Mouse (Mus musculus): ENCODE data around the gene Oat.

Oat gene

DNA sequence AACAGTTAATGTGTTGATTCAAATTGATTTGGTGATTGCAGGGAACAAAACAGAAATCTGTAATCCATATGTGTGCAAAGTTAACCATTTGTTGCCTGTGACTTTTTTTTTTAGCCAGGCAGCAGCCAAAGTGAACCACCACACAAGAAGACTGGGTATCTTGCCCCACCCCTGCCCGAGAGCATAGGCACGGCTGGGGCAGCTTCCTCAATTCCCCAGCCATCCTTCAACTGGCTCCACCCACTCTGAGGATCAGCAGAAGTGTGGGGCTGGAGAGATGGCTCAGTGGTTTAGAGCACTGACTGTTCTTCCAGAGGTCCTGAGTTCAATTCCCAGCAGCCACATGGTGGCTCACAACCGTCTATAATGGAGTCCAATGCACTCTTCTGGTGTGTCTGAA, 34.6 kb downstream of the Oat start:
- no peak for DNase-seq (ENCODE audit: low spot score in 2 of 2)

DNA sequence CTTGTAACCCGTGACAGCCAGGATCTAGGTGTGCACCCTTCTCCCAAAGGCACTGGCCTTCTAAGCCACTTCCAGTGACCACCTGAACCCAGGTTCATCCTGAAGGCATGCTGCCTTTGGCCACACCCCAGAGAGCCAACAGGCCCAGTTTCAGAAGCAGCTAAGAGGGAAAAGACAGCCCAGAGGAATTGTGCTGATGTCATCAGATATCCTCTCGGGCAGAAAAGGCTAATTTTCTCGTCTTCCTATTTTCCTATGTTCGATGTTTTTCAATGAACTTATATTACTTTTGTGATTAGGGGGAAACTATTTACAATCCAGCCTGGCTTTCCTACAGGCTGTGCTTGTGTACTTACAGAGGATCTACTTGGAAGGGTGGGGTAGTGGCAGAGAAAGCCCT, 35.6 kb downstream of the Oat start:
- no peak for DNase-seq (ENCODE audit: low spot score in 2 of 2)

DNA sequence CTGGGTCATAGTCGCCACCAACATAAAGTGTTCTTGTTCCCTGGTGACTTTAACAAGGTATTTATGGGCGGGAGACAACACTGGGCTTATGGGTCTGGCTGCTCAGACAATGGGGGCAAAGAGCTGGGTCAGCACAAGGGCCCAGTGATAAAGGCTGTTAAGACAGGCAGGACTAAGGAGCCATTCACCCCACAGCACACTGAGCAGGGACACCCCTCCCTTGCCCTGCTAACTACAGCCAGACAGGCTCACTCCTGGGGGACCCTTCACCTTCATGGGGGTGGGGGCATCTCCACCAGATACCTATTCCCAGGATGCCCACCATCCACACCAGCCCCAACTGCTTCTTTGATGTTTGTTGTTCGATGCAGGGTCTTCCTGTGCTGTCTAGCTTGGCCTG, 47.0 kb downstream of the Oat start:
- no peak for DNase-seq (ENCODE audit: low spot score in 2 of 2)

DNA sequence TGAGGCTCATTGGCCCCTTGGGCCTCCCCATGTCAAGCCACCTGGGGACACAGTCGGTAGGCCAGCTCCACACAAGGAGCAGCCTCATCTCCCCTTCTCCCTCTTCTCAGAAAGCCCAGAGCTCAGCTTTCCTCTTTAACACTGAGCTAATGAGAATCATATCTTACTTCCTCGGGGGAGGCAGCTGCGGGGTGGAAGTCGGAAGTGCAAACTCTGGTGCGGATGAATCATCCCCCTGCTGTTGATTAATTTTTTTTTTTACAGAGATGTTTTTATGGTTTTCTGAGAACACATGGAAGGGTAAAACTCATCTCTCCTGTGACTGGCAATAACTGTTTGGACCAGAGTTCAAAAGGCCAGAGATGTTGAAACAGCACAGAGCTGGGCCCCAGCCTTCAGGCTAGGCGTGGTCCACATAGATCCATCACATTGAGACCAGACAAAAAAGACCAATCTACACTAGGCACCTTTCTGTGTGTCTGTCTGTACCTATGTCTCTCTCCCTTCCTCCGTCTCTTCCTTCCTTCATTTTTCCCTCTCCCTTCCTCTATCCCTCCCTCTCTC, 62.7 kb downstream of the Oat start:
- DNase-seq (ENCODE audit: low spot score in 2 of 2), result no peak

DNA sequence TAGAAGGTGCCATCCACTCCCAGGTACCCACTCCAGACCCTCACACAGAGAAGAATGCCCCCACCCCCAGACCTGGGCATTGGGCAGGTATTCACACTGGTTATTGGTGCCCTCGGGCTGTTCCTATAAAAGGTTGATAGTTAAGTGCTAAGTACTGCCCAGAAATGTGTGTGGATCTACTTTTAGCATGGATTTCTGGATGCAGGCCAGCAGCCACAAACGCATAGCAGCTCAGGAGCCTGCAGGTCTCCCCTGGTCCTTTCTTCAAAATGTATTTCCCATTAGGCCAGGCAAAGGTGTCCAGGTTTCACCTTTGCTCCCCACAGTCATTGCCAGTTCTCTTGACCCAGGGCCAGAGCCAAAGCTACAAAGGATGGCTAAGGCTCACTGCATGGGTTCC, 67.1 kb downstream of the Oat start:
- DNase-seq (ENCODE audit: low spot score in 2 of 2), result no peak

Measured in cerebellum, postnatal 4 days (tissue).